Mouse (Mus musculus): ENCODE measurements around the gene Tmtc4.

Tmtc4 gene

DNA sequence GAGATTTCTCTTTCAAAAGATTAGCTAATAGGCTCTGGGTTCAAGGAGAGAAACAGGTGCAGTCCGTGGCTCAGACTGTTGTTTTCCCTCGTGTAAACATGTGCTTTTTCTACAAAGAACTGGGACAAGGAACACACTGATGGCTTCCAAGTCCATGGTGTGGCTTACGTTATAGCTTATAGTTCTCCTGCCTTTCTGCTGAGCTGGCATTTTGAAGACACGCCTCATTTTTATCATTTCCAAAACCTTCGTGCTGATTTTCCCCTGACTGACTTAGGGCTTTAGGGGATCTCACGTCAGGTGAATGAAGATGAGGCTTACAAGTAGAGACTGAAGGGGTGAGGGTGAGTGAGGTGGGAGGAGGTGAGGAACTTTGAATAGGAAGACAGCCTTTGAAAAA, 111.2 kb downstream of the Tmtc4 start:
- no peak for DNase-seq (ENCODE audit: low spot score in 2 of 2)

- no peak for DNase-seq (ENCODE audit: low spot score in 2 of 2)
Observed at GRCm38 (mm10) chr14:122871841-122872580, 111.8 kb downstream of the Tmtc4 start.

GRCm38 (mm10) chr14:122869831-122870230, 114.0 kb downstream of the Tmtc4 start:
- DNase-seq (ENCODE audit: low spot score in 2 of 2) = no peak
